Mouse (Mus musculus) naive thymus-derived CD4-positive, alpha-beta T cell, adult 2 months (primary cell): ENCODE data around the gene Pltp.

Source experiments
- DNase-seq: peaks from one replicate; pipeline ENCODE4 v3.0.0-alpha.2; 2011; ENCODE audit warnings: low read depth

The Pltp gene

DNA sequence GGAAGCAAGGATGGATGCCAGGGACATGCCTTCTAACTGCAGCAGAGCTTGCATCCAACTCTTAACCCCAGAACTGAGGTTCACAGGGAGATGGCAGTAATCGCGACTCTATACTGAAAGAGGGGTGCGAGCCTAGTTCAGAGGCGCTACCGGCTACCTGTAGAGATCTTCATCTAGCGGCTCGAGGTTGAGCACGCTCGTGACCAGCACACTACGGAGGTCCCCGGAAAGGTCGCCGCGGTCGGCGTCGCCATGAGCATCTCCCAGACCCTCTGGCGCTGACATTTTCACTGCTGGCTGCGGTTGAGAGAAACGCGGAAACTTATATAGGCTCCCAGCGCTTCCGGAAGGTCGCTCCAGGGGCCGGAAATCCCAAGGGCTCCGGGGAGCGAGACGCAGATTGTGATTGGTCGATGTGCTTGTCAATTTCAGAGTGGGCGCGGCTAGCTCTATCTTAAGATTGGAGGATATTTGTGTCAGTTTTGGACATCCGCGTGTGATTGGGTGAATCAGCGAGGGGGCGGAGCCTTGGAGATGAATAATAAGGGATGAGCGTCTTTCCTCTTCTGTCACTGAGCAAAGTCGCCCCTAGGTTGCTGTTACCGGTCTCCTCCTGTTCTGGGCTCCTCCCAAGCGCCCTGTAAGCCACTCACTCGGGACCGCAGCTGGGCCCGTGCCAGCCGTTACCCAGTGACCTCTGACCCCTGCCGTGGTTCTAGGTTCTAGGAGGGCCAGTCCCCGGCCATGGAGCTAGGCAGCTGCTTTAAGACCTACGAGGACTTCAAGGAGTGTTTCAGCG lies 52.8 kb downstream of the Pltp start, which contains the start of the genes Acot8 and Zswim3:
Acot8 (minus strand) TSS at position 350 of the 799 bp plus-strand sequence.
Zswim3 (plus strand) TSS at position 566 of the 799 bp plus-strand sequence.
- peak; percentile 100 for DNase-seq

- DNase-seq = peak; percentile 37
These were observed 53.6 kb downstream of the Pltp start for GRCm38 (mm10) chr2:164803921-164804313.

DNA sequence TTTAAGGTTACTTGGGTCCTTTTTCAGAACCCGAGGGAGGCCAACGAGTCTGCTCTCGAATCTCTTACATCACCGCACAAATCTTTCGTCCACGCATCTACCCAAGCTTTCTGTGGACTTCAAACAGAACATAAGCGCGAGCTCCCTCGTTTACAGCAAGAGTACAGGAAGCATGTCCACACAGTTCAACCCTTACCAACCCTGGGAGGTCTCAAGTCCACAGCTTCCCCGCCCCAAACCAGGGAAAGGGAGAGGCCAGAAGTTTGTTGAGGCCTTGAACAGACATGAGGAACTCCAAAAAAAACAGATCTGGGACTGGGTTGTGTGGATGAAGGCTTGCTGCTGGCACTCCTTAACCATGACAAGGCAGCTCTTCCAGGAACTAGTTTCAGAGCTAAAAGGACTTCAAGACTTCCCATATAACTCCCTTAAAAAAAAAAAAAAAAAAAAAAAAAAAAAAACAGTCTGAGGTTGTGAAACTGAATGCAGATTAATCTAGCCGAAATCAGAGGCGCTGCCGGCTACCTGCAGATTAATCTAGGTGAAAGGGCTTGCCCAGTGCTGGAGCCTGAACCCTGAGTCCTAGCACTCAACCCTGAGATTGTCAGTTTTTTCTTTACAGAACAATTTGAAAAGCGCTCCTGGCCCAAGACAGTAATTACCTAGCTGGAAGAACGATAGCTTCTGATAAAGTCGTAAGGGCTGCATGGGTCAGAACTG lies 54.1 kb downstream of the Pltp start:
- DNase-seq = no peak

DNA sequence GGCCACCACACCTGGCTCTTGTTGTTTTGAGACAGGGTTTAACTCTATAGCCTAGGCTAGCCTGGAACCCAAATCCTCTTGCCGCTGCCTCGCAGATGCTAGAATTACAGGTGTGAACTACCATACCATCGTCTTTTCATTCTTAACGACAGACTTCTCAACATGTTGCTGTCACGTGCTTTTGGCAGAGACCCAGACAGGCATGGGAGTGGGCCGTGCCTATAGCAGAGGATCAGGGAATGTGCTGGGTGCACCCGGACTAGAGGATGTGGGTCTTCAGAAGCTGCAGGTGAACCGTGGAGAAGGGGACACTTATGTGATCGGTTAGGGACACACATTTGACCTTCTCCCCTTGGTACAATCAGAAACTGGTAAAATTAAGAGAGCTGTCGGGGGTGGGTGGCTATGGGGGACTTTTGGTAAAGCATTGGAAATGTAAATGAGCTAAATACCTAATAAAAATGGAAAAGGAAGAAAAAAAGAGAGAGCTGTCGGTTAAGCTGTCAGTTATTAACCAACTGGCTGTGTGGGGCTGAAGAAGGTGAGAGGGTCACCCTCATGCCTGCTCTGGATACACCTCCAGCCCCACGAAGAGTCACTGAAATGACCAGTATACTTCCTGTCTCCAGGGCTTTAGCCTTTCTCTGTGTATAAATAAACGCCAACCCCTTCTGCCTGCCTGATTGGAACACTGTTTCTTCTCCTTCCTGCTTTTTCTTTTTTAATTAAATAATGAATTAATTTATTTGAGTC lies 57.1 kb downstream of the Pltp start:
- no peak for DNase-seq

- DNase-seq = peak; percentile 50
These were observed 59.0 kb downstream of the Pltp start for GRCm38 (mm10) chr2:164798554-164798953.

DNA sequence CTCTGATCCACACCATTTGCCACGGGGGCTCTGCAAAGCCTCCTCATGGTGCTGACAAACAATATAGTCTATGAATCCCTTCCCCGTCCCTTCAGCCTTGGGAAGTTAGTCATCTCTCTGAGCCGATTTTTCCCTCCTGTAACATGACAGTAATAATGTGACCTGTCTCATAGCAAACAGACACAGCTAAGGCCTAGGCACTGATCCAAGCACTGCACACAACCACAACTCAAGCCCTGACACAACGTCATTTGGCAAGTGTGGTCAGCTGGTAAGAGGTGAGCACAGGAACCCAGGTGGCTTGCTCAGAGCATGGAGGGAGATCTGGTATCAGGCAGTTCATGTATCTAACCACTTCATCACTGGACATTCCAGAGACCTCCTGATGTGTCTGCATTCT lies 61.6 kb downstream of the Pltp start:
- DNase-seq = no peak

GRCm38 (mm10) chr2:164794293-164794692 lies 63.2 kb downstream of the Pltp start:
- DNase-seq = peak; percentile 88

DNA sequence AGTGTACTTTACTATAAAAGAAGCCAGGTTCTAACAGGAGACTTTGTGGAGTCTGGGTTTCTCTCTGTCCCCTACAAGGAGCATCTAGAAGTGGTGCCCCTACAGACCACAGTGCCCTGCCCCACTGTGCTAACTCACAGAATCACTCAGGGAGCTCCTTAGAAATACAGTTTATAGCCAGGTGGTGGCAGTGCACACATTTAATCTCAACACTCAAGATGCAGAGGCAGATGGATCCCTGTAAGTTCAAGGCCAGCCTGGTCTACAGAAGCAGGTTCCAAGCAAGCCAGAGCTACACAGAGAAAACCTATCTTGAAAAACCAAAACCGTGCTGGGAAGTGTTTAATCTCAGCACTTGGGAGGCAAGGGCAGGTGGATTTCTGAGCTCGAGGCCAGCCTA lies 63.7 kb downstream of the Pltp start:
- DNase-seq = peak; percentile 53

DNA sequence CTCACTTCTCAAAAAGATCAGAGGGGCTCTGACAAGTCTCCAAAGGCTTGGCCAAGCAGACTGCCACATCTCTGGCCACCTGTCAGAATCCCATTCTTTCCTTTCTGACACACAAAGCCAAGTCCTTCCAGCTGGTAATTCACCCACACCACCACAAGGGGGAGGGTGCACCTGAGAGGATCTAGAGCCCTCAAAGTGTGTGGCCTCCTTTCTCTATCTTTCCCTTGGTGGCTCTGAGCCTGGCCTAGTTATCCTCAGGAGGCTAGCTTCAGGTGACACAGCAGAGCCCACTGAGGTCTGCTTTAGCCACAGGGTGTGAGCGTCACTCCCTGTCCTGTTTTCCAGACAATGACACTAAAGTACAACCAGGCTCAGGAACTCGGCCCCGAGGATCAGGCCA lies 64.3 kb downstream of the Pltp start:
- peak; percentile 74 for DNase-seq

DNA sequence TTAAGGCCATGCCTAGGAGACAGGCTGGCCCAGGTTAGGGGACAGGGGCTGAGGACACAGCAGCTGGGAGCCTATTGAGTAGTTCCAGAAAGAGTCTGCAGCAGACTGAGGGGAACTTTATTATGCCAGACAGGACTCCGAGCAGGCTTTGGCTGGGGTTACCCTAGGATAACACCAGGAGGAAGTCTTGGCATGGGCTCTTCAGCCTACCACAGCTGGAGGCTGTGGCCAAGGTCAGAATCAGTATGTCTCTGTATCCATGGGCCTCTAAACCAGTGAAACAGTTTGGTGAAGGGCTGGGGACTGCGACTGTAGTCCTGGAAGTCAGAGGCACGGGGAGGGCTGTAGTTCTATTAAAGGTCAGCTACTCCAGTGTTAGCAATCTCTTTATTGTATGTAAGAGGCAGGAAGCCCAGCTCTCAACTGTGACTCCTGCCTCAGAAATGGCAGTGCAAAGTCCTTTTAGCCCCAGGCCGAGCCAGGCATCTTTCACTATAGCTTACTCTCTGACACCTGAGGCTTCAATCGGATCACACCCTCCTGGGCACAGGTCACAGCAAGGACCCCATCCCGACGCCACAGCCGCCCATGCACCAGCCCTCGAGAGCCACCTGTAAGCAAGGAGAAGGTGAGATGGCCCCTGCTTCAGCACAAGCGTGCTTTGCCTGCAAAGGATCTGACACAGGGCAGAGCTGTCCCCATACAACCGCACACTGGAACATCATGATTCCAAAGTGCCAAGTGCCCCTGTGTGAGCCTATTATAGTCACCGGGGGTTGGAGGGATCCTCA lies 64.9 kb downstream of the Pltp start:
- no peak for DNase-seq

DNA sequence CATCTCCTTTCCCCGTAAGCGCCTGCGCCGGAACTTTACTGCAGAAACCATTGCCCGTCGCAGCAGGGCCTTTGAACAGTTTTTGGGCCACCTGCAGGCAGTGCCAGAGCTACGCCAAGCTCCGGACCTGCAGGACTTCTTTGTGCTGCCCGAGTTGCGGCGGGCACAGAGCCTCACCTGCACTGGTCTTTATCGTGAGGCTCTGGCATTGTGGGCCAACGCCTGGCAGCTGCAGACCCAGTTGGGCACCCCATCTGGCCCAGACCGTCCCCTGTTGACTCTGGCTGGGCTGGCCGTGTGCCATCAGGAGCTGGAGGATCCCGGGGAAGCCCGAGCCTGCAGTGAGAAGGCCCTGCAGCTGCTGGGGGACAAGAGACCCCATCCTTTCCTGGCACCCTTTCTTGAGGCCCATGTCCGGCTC lies 65.7 kb downstream of the Pltp start:
- DNase-seq = no peak

GRCm38 (mm10) chr2:164790451-164790850 lies 67.1 kb downstream of the Pltp start:
- DNase-seq = no peak
